Mouse (Mus musculus) midbrain, embryonic 15.5 days (tissue): ENCODE measurements around the gene 1700019D03Rik. TPM values are rescaled to one million over a fixed set of nuclear protein-coding genes. Genes with fewer than 3 reads are reported as not detected.
"Not testable (repeated sequence)": the region's sequence is repeated elsewhere in the genome, so short reads cannot be mapped to it uniquely, and the experiment has no call there.

Experiments
- ATAC-seq: fragments of 200-750 bp; cut with Nextera tagmentation; replicated peaks from 2 replicates; pipeline ENCODE4 v1.8.0; 2017; ENCODE audit warnings: moderate TSS enrichment
- H3K27ac ChIP-seq: fragments of 300-500 bp; sonication (generic); 2 replicates; pipeline ENCODE4 v1.5.1; 2015; ENCODE audit warnings: mild to moderate bottlenecking, inconsistent platforms
- H3K27me3 ChIP-seq: fragments of 300-500 bp; sonication (generic); replicated peaks from 2 replicates; pipeline ENCODE4 v1.6.1; 2015; ENCODE audit warnings: inconsistent platforms
- H3K36me3 ChIP-seq: fragments of 300-500 bp; sonication (generic); replicated peaks from 2 replicates; pipeline ENCODE4 v1.6.1; 2015; ENCODE audit warnings: inconsistent platforms
- H3K4me1 ChIP-seq: fragments of 300-500 bp; sonication (generic); 2 replicates; pipeline ENCODE4 v1.6.1; 2015; ENCODE audit warnings: inconsistent platforms
- H3K4me2 ChIP-seq: fragments of 300-500 bp; sonication (generic); 2 replicates; pipeline ENCODE4 v1.6.1; 2015; ENCODE audit warnings: inconsistent platforms, mild to moderate bottlenecking, moderate library complexity
- H3K4me3 ChIP-seq: fragments of 300-500 bp; sonication (generic); 2 replicates; pipeline ENCODE4 v1.5.1; 2015; ENCODE audit warnings: mild to moderate bottlenecking, inconsistent platforms
- H3K9ac ChIP-seq: fragments of 300-500 bp; sonication (generic); 2 replicates; pipeline ENCODE4 v1.6.1; 2015; ENCODE audit warnings: mild to moderate bottlenecking, inconsistent platforms
- H3K9me3 ChIP-seq: fragments of 300-500 bp; sonication (generic); 2 replicates; pipeline ENCODE4 v1.6.1; 2016; ENCODE audit warnings: inconsistent platforms
- WGBS: fragments of 180-500 bp; shearing (Covaris S2); methylation state at CpG from one replicate; pipeline ENCODE4 v1.1.7; 2015; ENCODE audit warnings: mixed read lengths; 5-methylcytosine and 5-hydroxymethylcytosine counted together
- polyA plus RNA-seq: library from polyadenylated mRNA; unstranded; fragments of >200 nt; fragmentation: Nextera tagmentation; extraction: Ambion mirVana; gene quantifications from 2 replicates; pipeline ENCODE4 v1.2.1, GENCODE M21; 2015

1700019D03Rik gene
- polyA plus RNA-seq, 1 experiment from 2014 or later: 2.7 TPM

GRCm38 (mm10) chr1:52952551-52953397 is 67.2 kb downstream of the 1700019D03Rik start:
- Histone ChIP-seq H3K4me2 (peak overlapping the region; percentile 98), H3K9ac (peak overlapping the region; percentile 61), H3K4me3 (peak overlapping the region; percentile 62), H3K36me3 (no peaks in the 10 kb centered on the region), H3K9me3 (no peaks in the 10 kb centered on the region), H3K27ac (peak overlapping the region; percentile 31), H3K4me1 (peaks cover 15% of the 10 kb centered on the region), H3K27me3 (no peaks in the 10 kb centered on the region)
- WGBS: under 1% methylated on average over 47 of the region's 47 CpGs
- ATAC-seq: peak; percentile 87

GRCm38 (mm10) chr1:52952143-52952542 is 67.8 kb downstream of the 1700019D03Rik start:
- peak overlapping the region; percentile 31 for H3K27ac ChIP-seq
- H3K4me1 ChIP-seq: peaks cover 15% of the 10 kb centered on the region
- H3K9ac ChIP-seq: peak overlapping the region; percentile 61
- H3K36me3 ChIP-seq: no peaks in the 10 kb centered on the region
- peak overlapping the region; percentile 98 for H3K4me2 ChIP-seq
- WGBS: 2% methylated on average over 5 of the region's 5 CpGs
- no peaks in the 10 kb centered on the region for H3K9me3 ChIP-seq
- H3K27me3 ChIP-seq: no peaks in the 10 kb centered on the region
- peak overlapping the region; percentile 62 for H3K4me3 ChIP-seq
- ATAC-seq: peak; percentile 53

GRCm38 (mm10) chr1:52951146-52951868 is 68.7 kb downstream of the 1700019D03Rik start:
- Histone ChIP-seq H3K27ac (no peak overlapping the region), H3K4me1 (peaks cover 15% of the 10 kb centered on the region), H3K9ac (no peak overlapping the region), H3K4me3 (no peak overlapping the region), H3K9me3 (no peaks in the 10 kb centered on the region), H3K4me2 (peak overlapping the region; percentile 98; the same call in 1 of the 2 replicates), H3K36me3 (no peaks in the 10 kb centered on the region), H3K27me3 (no peaks in the 10 kb centered on the region)
- 47% methylated on average over 5 of the region's 5 CpGs for WGBS
- 0 out of 2 replicates have a peak, but pooled peaks have one; percentile 48 for ATAC-seq

- no peaks in the 10 kb centered on the region for H3K27me3 ChIP-seq
- H3K9me3 ChIP-seq: no peaks in the 10 kb centered on the region
- H3K4me3 ChIP-seq: no peak overlapping the region
- H3K36me3 ChIP-seq: no peaks in the 10 kb centered on the region
- WGBS: 90% methylated on average over 5 of the region's 5 CpGs
- H3K27ac ChIP-seq: no peak overlapping the region
- ATAC-seq: no peak
- H3K4me2 ChIP-seq: no peak overlapping the region
- no peak overlapping the region for H3K9ac ChIP-seq
- H3K4me1 ChIP-seq: peaks cover 10% of the 10 kb centered on the region
These were observed 72.1 kb downstream of the 1700019D03Rik start for GRCm38 (mm10) chr1:52947895-52948294.

GRCm38 (mm10) chr1:52939021-52939420 is 81.0 kb downstream of the 1700019D03Rik start:
- Histone ChIP-seq H3K27ac (no peak overlapping the region), H3K4me3 (no peak overlapping the region), H3K9me3 (no peaks in the 10 kb centered on the region), H3K4me2 (no peak overlapping the region), H3K9ac (no peak overlapping the region), H3K27me3 (no peaks in the 10 kb centered on the region), H3K36me3 (no peaks in the 10 kb centered on the region), H3K4me1 (no peaks in the 10 kb centered on the region)
- no peak for ATAC-seq
- WGBS: 97% methylated on average over 1 of the region's 1 CpGs

GRCm38 (mm10) chr1:52934494-52934893 is 85.5 kb downstream of the 1700019D03Rik start:
- no peak overlapping the region for H3K9ac ChIP-seq
- ATAC-seq: no peak
- no peak overlapping the region for H3K4me2 ChIP-seq
- H3K27me3 ChIP-seq: no peaks in the 10 kb centered on the region
- H3K36me3 ChIP-seq: no peaks in the 10 kb centered on the region
- H3K4me3 ChIP-seq: no peak overlapping the region
- 95% methylated on average over 5 of the region's 5 CpGs for WGBS
- H3K9me3 ChIP-seq: no peaks in the 10 kb centered on the region
- H3K27ac ChIP-seq: no peak overlapping the region
- no peaks in the 10 kb centered on the region for H3K4me1 ChIP-seq

- ATAC-seq, H3K4me3 ChIP-seq: not testable (repeated sequence)
- 92% methylated on average over 1 of the region's 1 CpGs for WGBS
These were observed 95.5 kb downstream of the 1700019D03Rik start for GRCm38 (mm10) chr1:52924482-52924881.

GRCm38 (mm10) chr1:52918897-52919296 is 101.1 kb downstream of the 1700019D03Rik start:
- not testable (repeated sequence) for H3K27me3 ChIP-seq, H3K27ac ChIP-seq, H3K4me3 ChIP-seq, H3K4me1 ChIP-seq, ATAC-seq, H3K4me2 ChIP-seq, H3K36me3 ChIP-seq, H3K9ac ChIP-seq, H3K9me3 ChIP-seq

More at GRCm38 (mm10) chr1:52924482-52924881, 95.5 kb downstream of the 1700019D03Rik start:
- not testable (repeated sequence) for H3K4me1 ChIP-seq, H3K36me3 ChIP-seq, H3K27ac ChIP-seq, H3K9ac ChIP-seq, H3K4me2 ChIP-seq, H3K9me3 ChIP-seq, H3K27me3 ChIP-seq

GRCm38 (mm10) chr1:52916655-52917054 is 103.3 kb downstream of the 1700019D03Rik start:
- WGBS: 97% methylated on average over 2 of the region's 2 CpGs
- Histone ChIP-seq H3K27ac (no peak overlapping the region), H3K9me3 (no peaks in the 10 kb centered on the region)

GRCm38 (mm10) chr1:52909783-52910182 is 110.2 kb downstream of the 1700019D03Rik start:
- Histone ChIP-seq H3K27me3 (no peaks in the 10 kb centered on the region), H3K9ac (no peak overlapping the region), H3K4me2 (no peak overlapping the region), H3K9me3 (no peaks in the 10 kb centered on the region), H3K4me1 (no peaks in the 10 kb centered on the region), H3K27ac (no peak overlapping the region), H3K36me3 (no peaks in the 10 kb centered on the region), H3K4me3 (no peak overlapping the region)
- WGBS: 86% methylated on average over 3 of the region's 3 CpGs
- ATAC-seq: no peak

More at GRCm38 (mm10) chr1:52916655-52917054, 103.3 kb downstream of the 1700019D03Rik start:
- no peak for ATAC-seq
- no peaks in the 10 kb centered on the region for H3K4me1 ChIP-seq
- no peak overlapping the region for H3K4me3 ChIP-seq
- no peaks in the 10 kb centered on the region for H3K36me3 ChIP-seq
- H3K4me2 ChIP-seq: no peak overlapping the region
- H3K9ac ChIP-seq: no peak overlapping the region
- no peaks in the 10 kb centered on the region for H3K27me3 ChIP-seq

- 79% methylated on average over 2 of the region's 2 CpGs for WGBS
These were observed 135.8 kb downstream of the 1700019D03Rik start for GRCm38 (mm10) chr1:52884208-52884607.

More at GRCm38 (mm10) chr1:52884208-52884607, 135.8 kb downstream of the 1700019D03Rik start:
- H3K4me2 ChIP-seq: no peak overlapping the region
- H3K9ac ChIP-seq: no peak overlapping the region
- ATAC-seq: no peak
- H3K36me3 ChIP-seq: peaks cover 6% of the 10 kb centered on the region; the same call in 1 of the 2 replicates
- no peaks in the 10 kb centered on the region for H3K9me3 ChIP-seq
- H3K4me3 ChIP-seq: no peak overlapping the region
- no peak overlapping the region for H3K27ac ChIP-seq
- H3K27me3 ChIP-seq: no peaks in the 10 kb centered on the region
- no peaks in the 10 kb centered on the region for H3K4me1 ChIP-seq
